Mouse (Mus musculus) midbrain, postnatal 0 days (tissue): ENCODE data around the gene Ldb1. TPM values are rescaled to one million over a fixed set of nuclear protein-coding genes. Genes with fewer than 3 reads are reported as not detected.

Experiments used
- ATAC-seq: fragments of 200-750 bp; cut with Nextera tagmentation; 2 replicates; pipeline ENCODE4 v1.8.0; 2017; ENCODE audit warnings: moderate number of reproducible peaks, mild to moderate bottlenecking, moderate TSS enrichment, moderate library complexity; ENCODE audit not compliant: low FRiP score
- DNase-seq: peaks from one replicate; pipeline ENCODE4 v3.0.0-alpha.2; 2015; ENCODE audit warnings: low spot score
- H3K27ac ChIP-seq: fragments of 300-500 bp; sonication (generic); 2 replicates; pipeline ENCODE4 v1.5.1; 2014; ENCODE audit warnings: low read depth, mild to moderate bottlenecking, low read length, mixed read lengths
- H3K27me3 ChIP-seq: fragments of 300-500 bp; sonication (generic); 2 replicates; pipeline ENCODE4 v1.6.1; 2014; ENCODE audit warnings: low read length, control low read depth, mixed read lengths; ENCODE audit not compliant: insufficient read depth
- H3K36me3 ChIP-seq: fragments of 300-500 bp; sonication (generic); 2 replicates; pipeline ENCODE4 v1.6.1; 2014; ENCODE audit warnings: low read length, control low read depth, mixed read lengths; ENCODE audit not compliant: insufficient read depth
- H3K4me1 ChIP-seq: fragments of 300-500 bp; sonication (generic); 2 replicates; pipeline ENCODE4 v1.6.1; 2014; ENCODE audit warnings: mild to moderate bottlenecking, control low read depth, antibody characterized with exemption, low read length, mixed read lengths; ENCODE audit not compliant: insufficient read depth
- H3K4me2 ChIP-seq: fragments of 300-500 bp; sonication (generic); 2 replicates; pipeline ENCODE4 v1.6.1; 2014; ENCODE audit warnings: low read depth, mild to moderate bottlenecking, low read length, mixed read lengths; ENCODE audit not compliant: poor library complexity, severe bottlenecking
- H3K4me3 ChIP-seq: fragments of 300-500 bp; sonication (generic); 2 replicates; pipeline ENCODE4 v1.5.1; 2014; ENCODE audit warnings: low read depth, mild to moderate bottlenecking, low read length, moderate library complexity
- H3K9ac ChIP-seq: fragments of 300-500 bp; sonication (generic); replicated peaks from 2 replicates; pipeline ENCODE4 v1.6.1; 2014; ENCODE audit warnings: mild to moderate bottlenecking, low read length, moderate library complexity, mixed read lengths; ENCODE audit not compliant: poor library complexity, severe bottlenecking
- H3K9me3 ChIP-seq: fragments of 300-500 bp; sonication (generic); 2 replicates; pipeline ENCODE4 v1.6.1; 2016; ENCODE audit warnings: low read length, control low read depth
- CTCF ChIP-seq: IDR thresholded peaks from 2 replicates; pipeline ENCODE4 v1.5.1; 2016; ENCODE audit warnings: antibody characterized with exemption, mild to moderate bottlenecking
- WGBS: fragments of 180-500 bp; shearing (Covaris S2); extraction: QIAGEN DNeasy Blood & Tissue Kit; methylation state at CpG from one replicate; pipeline ENCODE4 v1.1.7; 2014; 5-methylcytosine and 5-hydroxymethylcytosine counted together
- polyA plus RNA-seq: library from polyadenylated mRNA; unstranded; fragments of >200 nt; fragmentation: Nextera tagmentation; extraction: Ambion mirVana; gene quantifications from 2 replicates; pipeline ENCODE4 v1.2.1, GENCODE M21; 2015
- total RNA-seq: library from RNA; depleted of rRNA; stranded (reverse); fragments of >200 nt; gene quantifications from 2 replicates; pipeline ENCODE4 v1.2.3, GENCODE M21; 2014

The Ldb1 gene
- total and polyA plus RNA-seq, 2 experiments from 2014 or later = 84.5 to 139 TPM

DNA sequence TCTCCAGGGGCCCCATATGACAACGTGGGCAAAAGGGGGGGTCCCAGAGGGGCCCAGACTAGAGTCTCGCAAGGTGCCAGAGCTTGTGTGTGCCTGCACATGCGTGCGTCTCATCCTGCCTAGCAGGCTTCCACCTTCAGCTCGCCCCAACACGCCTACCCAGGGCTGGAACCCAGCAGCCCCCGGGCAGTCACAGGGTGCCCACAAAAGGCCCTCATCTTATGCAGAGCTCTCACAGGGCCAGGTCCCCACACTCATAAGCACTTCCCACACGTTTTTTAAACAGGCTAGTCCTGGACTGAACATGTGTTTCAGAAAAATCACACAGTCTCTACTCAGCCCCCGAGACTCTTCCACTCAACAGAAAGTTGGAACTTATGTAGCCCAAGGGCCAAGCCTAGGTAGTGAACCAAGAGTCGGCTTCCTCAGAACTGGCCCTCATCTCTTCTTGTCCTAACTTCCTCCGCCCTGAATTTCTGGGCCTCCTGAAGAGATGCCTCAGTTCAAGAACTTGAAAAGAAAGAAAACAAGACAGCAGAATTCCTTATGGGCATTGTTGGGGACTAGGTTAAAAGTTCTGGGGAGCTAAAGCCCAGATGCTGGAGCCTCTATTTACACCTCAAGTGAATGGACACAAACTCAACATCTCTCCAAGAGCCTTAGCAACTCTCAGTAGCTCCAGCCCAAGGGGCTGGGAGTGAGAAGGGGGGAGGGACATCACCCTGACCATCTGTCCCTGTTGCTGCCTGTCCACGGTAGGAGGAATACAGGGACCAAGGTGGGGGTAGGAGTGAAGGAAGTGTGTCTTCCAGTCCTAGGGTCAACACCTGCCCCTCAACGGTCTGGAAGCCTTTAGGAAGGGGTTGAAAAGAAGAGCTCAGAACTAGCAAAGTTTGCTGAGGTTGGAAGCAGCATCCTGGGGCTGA is 6.8 kb downstream of the Ldb1 start:
- peak overlapping the region; percentile 61 for H3K4me3 ChIP-seq
- peak overlapping the region; percentile 74 for H3K9ac ChIP-seq
- ATAC-seq = no peak
- H3K36me3 ChIP-seq = peaks cover 25% of the 10 kb centered on the region
- peak overlapping the region; percentile 94 for H3K4me2 ChIP-seq
- H3K27me3 ChIP-seq = no peaks in the 10 kb centered on the region
- TF ChIP-seq CTCF = no peak
- DNase-seq = no peak
- H3K27ac ChIP-seq = peak overlapping the region; percentile 79
- no peaks in the 10 kb centered on the region for H3K9me3 ChIP-seq
- H3K4me1 ChIP-seq = peaks cover 49% of the 10 kb centered on the region
- WGBS = 5% methylated on average over 13 of the region's 13 CpGs

- H3K9me3 ChIP-seq = no peaks in the 10 kb centered on the region
- no peak for TF ChIP-seq CTCF
- H3K4me1 ChIP-seq = peaks cover 42% of the 10 kb centered on the region
- DNase-seq = peak; percentile 35
- H3K4me3 ChIP-seq = peak overlapping the region; percentile 61
- H3K27ac ChIP-seq = no peak overlapping the region; the same call in 1 of the 2 replicates
- H3K9ac ChIP-seq = peak overlapping the region; percentile 74
- 5% methylated on average over 6 of the region's 6 CpGs for WGBS
- peaks cover 33% of the 10 kb centered on the region for H3K36me3 ChIP-seq
- peak overlapping the region; percentile 94 for H3K4me2 ChIP-seq
- no peak for ATAC-seq
- H3K27me3 ChIP-seq = no peaks in the 10 kb centered on the region
These were observed 7.6 kb downstream of the Ldb1 start for GRCm38 (mm10) chr19:46037243-46037924.

- H3K9me3 ChIP-seq = no peaks in the 10 kb centered on the region
- H3K27ac ChIP-seq = no peak overlapping the region; the same call in 1 of the 2 replicates
- ATAC-seq (no peak), DNase-seq (peak; percentile 33)
- peak overlapping the region; percentile 61 for H3K4me3 ChIP-seq
- peaks cover 40% of the 10 kb centered on the region for H3K36me3 ChIP-seq
- H3K4me1 ChIP-seq = peaks cover 37% of the 10 kb centered on the region
- 0 out of 2 replicates have a peak overlapping the region, but pooled peaks have one; percentile 74 for H3K9ac ChIP-seq
- peak overlapping the region; percentile 94 for H3K4me2 ChIP-seq
- H3K27me3 ChIP-seq = no peaks in the 10 kb centered on the region
- WGBS = 59% methylated on average over 13 of the region's 13 CpGs
- TF ChIP-seq CTCF = peak; percentile 57
These were observed 8.4 kb downstream of the Ldb1 start for GRCm38 (mm10) chr19:46036477-46037242.

DNA sequence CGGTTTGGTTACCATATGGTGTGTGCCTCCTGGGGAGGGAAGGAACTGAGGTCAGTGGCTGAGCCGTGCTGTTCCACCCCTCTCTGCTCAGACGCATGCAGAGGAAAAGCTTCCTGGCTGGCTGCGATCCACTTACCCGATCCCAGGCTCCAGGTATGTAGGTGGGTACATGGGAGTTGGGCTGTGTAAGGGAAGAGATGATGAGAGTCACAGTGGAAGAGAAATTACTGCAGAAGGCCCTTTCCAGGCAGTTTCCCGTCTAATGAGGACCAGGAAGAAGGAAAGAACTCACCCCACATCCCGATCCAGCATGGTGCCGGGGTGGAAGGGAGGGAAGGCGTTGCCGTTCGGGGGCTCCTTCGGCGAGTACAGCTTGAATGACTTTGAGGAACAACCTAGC is 9.0 kb downstream of the Ldb1 start:
- H3K4me3 ChIP-seq = no peak overlapping the region
- DNase-seq = no peak
- no peak for TF ChIP-seq CTCF
- peaks cover 44% of the 10 kb centered on the region for H3K36me3 ChIP-seq
- ATAC-seq = no peak
- no peaks in the 10 kb centered on the region for H3K9me3 ChIP-seq
- no peak overlapping the region for H3K4me2 ChIP-seq
- no peaks in the 10 kb centered on the region for H3K27me3 ChIP-seq
- peaks cover 30% of the 10 kb centered on the region for H3K4me1 ChIP-seq
- H3K9ac ChIP-seq = no peak overlapping the region
- WGBS = 92% methylated on average over 13 of the region's 13 CpGs
- H3K27ac ChIP-seq = no peak overlapping the region

- Histone ChIP-seq H3K9ac (0 out of 2 replicates have a peak overlapping the region, but pooled peaks have one; percentile 13), H3K27ac (no peak overlapping the region), H3K4me3 (no peak overlapping the region), H3K4me1 (peaks cover 20% of the 10 kb centered on the region), H3K4me2 (no peak overlapping the region), H3K36me3 (peaks cover 45% of the 10 kb centered on the region), H3K27me3 (no peaks in the 10 kb centered on the region), H3K9me3 (no peaks in the 10 kb centered on the region)
- TF ChIP-seq CTCF = no peak
- DNase-seq (no peak), ATAC-seq (no peak)
- WGBS = 92% methylated on average over 11 of the region's 11 CpGs
These were observed 11.1 kb downstream of the Ldb1 start for GRCm38 (mm10) chr19:46033911-46034310.
